Mouse (Mus musculus): Measurements from ENCODE around the gene Cttn.

DNA sequence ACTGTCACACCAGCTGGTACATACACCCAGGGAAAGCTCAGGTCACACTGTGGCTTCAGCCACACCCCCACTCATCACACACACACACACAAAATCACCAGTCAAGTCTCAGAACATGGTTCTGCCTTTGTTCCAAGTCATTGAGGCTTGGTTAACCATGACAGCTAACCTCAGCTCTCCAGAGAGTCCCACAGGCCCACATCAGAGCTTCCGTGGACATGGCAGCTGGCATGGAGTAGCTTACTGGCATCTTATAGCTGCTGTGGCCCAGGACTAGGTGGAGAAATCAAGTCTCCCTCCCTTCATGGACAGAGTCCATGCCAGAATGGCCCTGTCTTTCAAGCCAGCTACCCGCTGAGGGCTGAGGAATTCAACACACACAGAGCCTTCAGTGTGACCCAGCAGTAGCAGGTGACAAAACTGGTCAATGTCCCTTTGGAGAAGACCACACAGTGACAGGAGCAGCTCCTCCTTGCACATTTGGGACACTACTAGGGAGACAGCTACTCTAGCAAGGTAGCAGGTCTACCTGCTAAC, 62.3 kb downstream of the Cttn start:
- TF ChIP-seq CTCF (IDR thresholded peaks at IDR 0.05; ENCODE audit: control insufficient read depth, insufficient read depth, insufficient read length), result no peak
- TF ChIP-seq MAX (IDR thresholded peaks at IDR 0.05), result no peak
- TF ChIP-seq MYOD1 (IDR thresholded peaks at IDR 0.05; ENCODE audit: control insufficient read depth, insufficient read length, low read depth), result no peak

Data from C2C12 (cell line).